Mouse (Mus musculus) CH12.LX (cell line): ENCODE results near the gene Cacna2d4. TPM values are rescaled to one million over a fixed set of nuclear protein-coding genes. Genes with fewer than 3 reads are reported as not detected.

Source experiments
- DNase-seq: peaks from one replicate; pipeline ENCODE4 v3.0.0-alpha.2; 2013; ENCODE audit errors: extremely low read depth
- H3K27ac ChIP-seq: 2 replicates; pipeline ENCODE4 v1.5.1; 2012; ENCODE audit warnings: low read depth, mild to moderate bottlenecking, control low read depth, moderate library complexity; ENCODE audit not compliant: insufficient read depth
- H3K27me3 ChIP-seq: replicated peaks from 2 replicates; pipeline ENCODE3; 2012; ENCODE audit warnings: inconsistent platforms
- H3K36me3 ChIP-seq, 2 experiments: replicated peaks in 1 of 2; 2 replicates each; pipeline versions ENCODE3 to v1.6.1; 2012; ENCODE audit warnings: inconsistent platforms in 1 of 2, low read length in 1 of 2, mild to moderate bottlenecking in 1 of 2, mixed read lengths in 1 of 2, moderate library complexity in 1 of 2; ENCODE audit not compliant: control insufficient read depth in 1 of 2, insufficient read depth in 1 of 2
- H3K4me1 ChIP-seq, 2 experiments: 2 replicates each; pipeline ENCODE4 v1.6.1; 2012; ENCODE audit warnings: inconsistent platforms in 1 of 2, moderate library complexity in 1 of 2; ENCODE audit not compliant: insufficient read depth in 2 of 2, control insufficient read depth in 1 of 2
- H3K4me2 ChIP-seq: 2 replicates; pipeline ENCODE4 v1.6.1; 2012; ENCODE audit warnings: low read depth, mild to moderate bottlenecking, control low read depth; ENCODE audit not compliant: poor library complexity, insufficient read depth, severe bottlenecking
- H3K4me3 ChIP-seq, 3 experiments: fragments of 150-350 bp in 1 of 3; sonication (generic) in 1 of 3; replicated peaks in 1 of 3; 2 replicates each; pipeline versions ENCODE3 to v1.5.1; 2011 to 2012; ENCODE audit warnings: low read depth in 2 of 3, low read length in 2 of 3, mild to moderate bottlenecking in 2 of 3, moderate library complexity in 2 of 3, control low read depth in 1 of 3, improper control_type of control experiment in 1 of 3, inconsistent platforms in 1 of 3, mixed read lengths in 1 of 3; ENCODE audit not compliant: poor library complexity in 1 of 3
- H3K79me2 ChIP-seq: replicated peaks from 2 replicates; pipeline ENCODE4 v1.6.1; 2012; ENCODE audit warnings: mild to moderate bottlenecking, moderate library complexity; ENCODE audit not compliant: control insufficient read depth, poor library complexity, insufficient read depth, severe bottlenecking; ENCODE audit errors: extremely low read depth
- H3K9ac ChIP-seq: 2 replicates; pipeline ENCODE4 v1.6.1; 2012; ENCODE audit warnings: low read depth, mild to moderate bottlenecking, control low read depth, moderate library complexity; ENCODE audit not compliant: insufficient read depth
- H3K9me3 ChIP-seq: replicated peaks from 2 replicates; pipeline ENCODE3; 2012; ENCODE audit warnings: low read length, inconsistent platforms, mixed read lengths
- BHLHE40 ChIP-seq: IDR thresholded peaks from 2 replicates; pipeline ENCODE4 v1.6.1; 2011; ENCODE audit warnings: mild to moderate bottlenecking, low read depth, low read length, improper control_type of control experiment
- CHD1 ChIP-seq: IDR thresholded peaks from 2 replicates; pipeline ENCODE4 v1.6.1; 2012; ENCODE audit warnings: low read depth, low read length, improper control_type of control experiment, inconsistent platforms
- CTCF ChIP-seq, 2 experiments: IDR thresholded peaks in 1 of 2; conservative IDR thresholded peaks in 1 of 2; 2 replicates each; pipeline ENCODE4 v1.5.1; 2011 to 2012; ENCODE audit warnings: low read depth in 2 of 2, low read length in 2 of 2, improper control_type of control experiment in 1 of 2, inconsistent platforms in 1 of 2, mild to moderate bottlenecking in 1 of 2, moderate library complexity in 1 of 2
- ELF1 ChIP-seq: IDR thresholded peaks from 2 replicates; pipeline ENCODE4 v1.6.1; 2014; ENCODE audit warnings: low read depth, mild to moderate bottlenecking, inconsistent platforms, low read length, improper control_type of control experiment
- EP300 ChIP-seq: IDR thresholded peaks from 2 replicates; pipeline ENCODE4 v1.6.1; 2011; ENCODE audit warnings: low read length, improper control_type of control experiment
- ETS1 ChIP-seq: conservative IDR thresholded peaks from 2 replicates; pipeline ENCODE4 v1.6.1; 2012; ENCODE audit warnings: low read depth, mild to moderate bottlenecking, inconsistent platforms, low read length, improper control_type of control experiment, moderate library complexity
- GABPA ChIP-seq: IDR thresholded peaks from 2 replicates; pipeline ENCODE4 v1.6.1; 2012; ENCODE audit warnings: low read depth, low read length, improper control_type of control experiment, inconsistent platforms; ENCODE audit not compliant: insufficient replicate concordance
- JUND ChIP-seq: conservative IDR thresholded peaks from 2 replicates; pipeline ENCODE4 v1.6.1; 2011; ENCODE audit warnings: low read depth, low read length, improper control_type of control experiment
- KAT2A ChIP-seq: IDR thresholded peaks from 2 replicates; pipeline ENCODE4 v1.6.1; 2012; ENCODE audit warnings: low read length, improper control_type of control experiment, inconsistent platforms; ENCODE audit not compliant: insufficient replicate concordance
- MAZ ChIP-seq: IDR thresholded peaks from 2 replicates; pipeline ENCODE4 v1.6.1; 2012; ENCODE audit warnings: low read depth, mild to moderate bottlenecking, inconsistent platforms, low read length, improper control_type of control experiment, moderate library complexity
- MYC ChIP-seq: IDR thresholded peaks from 2 replicates; pipeline ENCODE4 v1.6.1; 2011; ENCODE audit warnings: low read depth, mild to moderate bottlenecking, improper control_type of control experiment, low read length
- NRF1 ChIP-seq: IDR thresholded peaks from 2 replicates; pipeline ENCODE4 v1.6.1; 2014; ENCODE audit warnings: low read depth, mild to moderate bottlenecking, inconsistent platforms, low read length, improper control_type of control experiment, moderate library complexity
- RAD21 ChIP-seq: IDR thresholded peaks from 2 replicates; pipeline ENCODE4 v1.6.1; 2011; ENCODE audit warnings: low read depth, mild to moderate bottlenecking, low read length, improper control_type of control experiment, moderate library complexity
- RCOR1 ChIP-seq: conservative IDR thresholded peaks from 2 replicates; pipeline ENCODE4 v1.6.1; 2012; ENCODE audit warnings: low read depth, mild to moderate bottlenecking, inconsistent platforms, low read length, improper control_type of control experiment
- SMC3 ChIP-seq: IDR thresholded peaks from 2 replicates; pipeline ENCODE4 v1.6.1; 2011; ENCODE audit warnings: low read depth, low read length, improper control_type of control experiment
- USF1 ChIP-seq: IDR thresholded peaks from 2 replicates; pipeline ENCODE4 v1.6.1; 2014; ENCODE audit warnings: low read depth, mild to moderate bottlenecking, inconsistent platforms, low read length, improper control_type of control experiment
- ZKSCAN1 ChIP-seq: IDR thresholded peaks from 2 replicates; pipeline ENCODE4 v1.6.1; 2012; ENCODE audit warnings: low read depth, inconsistent platforms, low read length, improper control_type of control experiment, borderline replicate concordance
- ZNF384 ChIP-seq: IDR thresholded peaks from 2 replicates; pipeline ENCODE4 v1.6.1; 2012; ENCODE audit warnings: low read depth, low read length, improper control_type of control experiment, inconsistent platforms
- dilution Hi-C: fragments of 300-500 bp; cut with MboI; formaldehyde crosslinking; loops from 2 replicates; pipeline ENCODE4 v1.14.3; 2020; ENCODE audit warnings: low sequenced_read_pairs; ENCODE audit not compliant: extremely low pct_unique_long_range_greater_than_20kb, extremely low pct_ligation_motif_present
- in situ Hi-C: fragments of 300-500 bp; cut with MboI; formaldehyde crosslinking; loops from 3 replicates; pipeline ENCODE4 v1.14.3; 2019; ENCODE audit warnings: low sequenced_read_pairs, low pct_ligation_motif_present, low pct_unique_long_range_greater_than_20kb, mixed read lengths
- polyA plus RNA-seq: library from polyadenylated mRNA; unstranded; fragments of >175 nt; gene quantifications from 2 replicates; pipeline ENCODE4 v1.2.1, GENCODE M21; 2012; ENCODE audit warnings: low read depth; ENCODE audit not compliant: insufficient read length
- total RNA-seq, 2 experiments: library from RNA; depleted of rRNA; stranded (reverse); fragments of 300-350 nt in 1 of 2; fragments of >200 nt in 1 of 2; gene quantifications; 2 replicates each; pipeline ENCODE4 v1.2.3; 2012 to 2014

Gene Cacna2d4
- total and polyA plus RNA-seq, 3 experiments: 0.08 to 0.64 (median 0.44) TPM

DNA sequence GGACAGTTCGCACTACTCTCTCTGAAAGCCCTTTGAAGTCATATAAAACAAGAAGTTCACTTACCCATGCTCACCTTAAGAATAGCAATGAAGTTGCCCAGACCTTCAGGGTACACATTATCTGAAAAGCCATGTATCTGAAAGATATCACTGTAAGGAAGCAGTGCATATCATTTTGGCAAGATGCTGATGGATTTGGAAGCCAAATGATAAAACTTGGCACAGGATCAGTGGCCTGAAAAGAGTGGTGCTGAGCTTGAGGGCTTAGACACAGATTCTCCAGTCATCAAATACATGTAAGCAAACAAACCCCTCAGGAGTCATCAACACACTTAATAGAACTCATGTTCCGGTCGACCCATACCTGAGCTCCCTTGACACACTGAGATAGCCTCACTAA is 164.3 kb downstream of the Cacna2d4 start:
- peaks cover 2 to 31% of the 10 kb centered on the region in 2 experiments for H3K4me1 ChIP-seq
- no peaks in the 10 kb centered on the region for H3K36me3 ChIP-seq
- no peak for DNase-seq
- no peak for TF ChIP-seq RAD21
- no peak for TF ChIP-seq ELF1
- TF ChIP-seq BHLHE40: no peak
- no peak for TF ChIP-seq SMC3
- no peak for TF ChIP-seq NRF1
- TF ChIP-seq GABPA: no peak
- TF ChIP-seq ZKSCAN1: no peak
- no peak for TF ChIP-seq USF1
- no peak for TF ChIP-seq CTCF (conservative IDR thresholded peaks at IDR 0.05 in 1 of 2, IDR thresholded peaks at IDR 0.05 in 1 of 2; ENCODE audit: low read depth in 2 of 2, low read length in 2 of 2)
- no peak for TF ChIP-seq ETS1
- TF ChIP-seq MYC: no peak
- no peak for TF ChIP-seq JUND
- TF ChIP-seq MAZ: no peak
- no peak for TF ChIP-seq KAT2A
- no peak for TF ChIP-seq CHD1
- no peak for TF ChIP-seq EP300
- TF ChIP-seq ZNF384: no peak
- TF ChIP-seq, all 38 proteins: peak for 0
- no peak overlapping the region for H3K9ac ChIP-seq
- no peak overlapping the region for H3K27ac ChIP-seq
- no peak overlapping the region for H3K4me2 ChIP-seq
- dilution Hi-C loops: no loop called here
- H3K4me3 ChIP-seq: no peak overlapping the region
- no peaks in the 10 kb centered on the region for H3K79me2 ChIP-seq
- in situ Hi-C loops: no loop called here
- no peaks in the 10 kb centered on the region for H3K27me3 ChIP-seq
- peaks cover 4% of the 10 kb centered on the region for H3K9me3 ChIP-seq

DNA sequence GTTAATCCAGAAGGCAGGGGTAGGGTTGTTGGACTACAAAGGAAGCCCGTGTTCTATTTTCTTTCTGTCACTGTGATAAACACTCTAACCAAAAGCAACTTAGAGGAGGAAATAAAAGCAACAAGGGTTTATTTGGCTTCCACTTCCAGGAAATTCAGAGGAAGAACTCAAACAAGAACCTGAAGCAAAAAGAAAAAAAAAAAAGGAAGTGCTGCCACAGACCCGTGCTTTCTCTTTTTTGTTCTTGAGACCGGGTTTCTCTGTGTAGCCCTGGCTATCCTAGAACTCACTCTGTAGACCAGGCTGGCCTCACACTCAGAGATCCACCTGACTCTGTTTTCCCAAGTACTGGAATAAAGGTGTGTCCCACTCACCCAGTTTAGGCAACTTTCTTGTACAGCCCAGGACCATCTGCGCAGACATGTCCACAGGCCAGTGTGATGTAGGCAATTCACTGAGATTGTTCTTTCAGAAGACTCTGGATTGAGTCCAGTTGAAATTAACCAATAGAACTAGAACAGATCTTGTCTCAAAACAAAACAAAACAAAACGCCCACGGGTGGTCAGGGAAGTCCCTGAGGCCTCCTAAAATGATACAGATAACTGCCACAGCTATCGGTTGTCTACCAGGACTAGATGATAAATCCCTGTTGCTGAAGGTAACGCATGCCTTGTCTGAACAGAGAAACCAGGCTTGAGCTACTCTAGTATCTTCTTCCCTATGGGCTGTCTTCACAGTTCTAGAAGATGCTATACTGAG is 165.4 kb downstream of the Cacna2d4 start:
- Histone ChIP-seq H3K27ac (no peak overlapping the region), H3K4me1 (peaks cover 0 to 20% of the 10 kb centered on the region in 2 experiments; a peak in 3 of 4 replicates), H3K9ac (no peak overlapping the region)
- TF ChIP-seq ELF1 (0 out of 2 replicates have a peak, but pooled peaks have one; percentile 24), ZNF384 (peak; percentile 77), RCOR1 (no peak)
- TF ChIP-seq, all 38 proteins: peak for 2
- Histone ChIP-seq H3K4me3 (no peak overlapping the region), H3K9me3 (peaks cover 4% of the 10 kb centered on the region), H3K79me2 (no peaks in the 10 kb centered on the region), H3K4me2 (no peak overlapping the region), H3K27me3 (no peaks in the 10 kb centered on the region), H3K36me3 (no peaks in the 10 kb centered on the region)
- DNase-seq: no peak
- in situ Hi-C loops: no loop called here
- dilution Hi-C loops: no loop called here

Other genes with a start within 250 kb of the Cacna2d4 start
- gene Dcp1b, start 61.3 kb upstream of the Cacna2d4 start, total RNA-seq (2012; rRNA removed): 1.8 and 2.2 TPM in 2 replicates
- gene Dcp1b, start 61.3 kb upstream of the Cacna2d4 start, total RNA-seq (2014; rRNA removed): 1.6 TPM in 2 replicates
- gene Dcp1b, start 61.3 kb upstream of the Cacna2d4 start, polyA plus RNA-seq: 2.5 and 2.7 TPM in 2 replicates
- gene Cacna1c, start 40.1 kb upstream of the Cacna2d4 start, total RNA-seq (2012; rRNA removed): 0.04 TPM in 1 of 2 replicates, not detected in the other
- gene Cacna1c, start 40.1 kb upstream of the Cacna2d4 start, total RNA-seq (2014; rRNA removed): not detected in 2 replicates
- 0.11 TPM in 1 of 2 replicates, not detected in the other for gene Cacna1c, start 40.1 kb upstream of the Cacna2d4 start, polyA plus RNA-seq
- gene Lrtm2, start 94.2 kb downstream of the Cacna2d4 start, total RNA-seq (2012; rRNA removed): not detected in 2 replicates
- gene Lrtm2, start 94.2 kb downstream of the Cacna2d4 start, total RNA-seq (2014; rRNA removed): not detected in 2 replicates
- not detected in 2 replicates for gene Lrtm2, start 94.2 kb downstream of the Cacna2d4 start, polyA plus RNA-seq
- 40.3 and 43.4 TPM in 2 replicates for gene Adipor2, start 181.2 kb downstream of the Cacna2d4 start, total RNA-seq (2012; rRNA removed)
- 40.0 and 43.5 TPM in 2 replicates for gene Adipor2, start 181.2 kb downstream of the Cacna2d4 start, total RNA-seq (2014; rRNA removed)
- 27.5 and 29.8 TPM in 2 replicates for gene Adipor2, start 181.2 kb downstream of the Cacna2d4 start, polyA plus RNA-seq
- gene Fbxl14, start 243.1 kb downstream of the Cacna2d4 start, total RNA-seq (2012; rRNA removed): 29.9 and 32.7 TPM in 2 replicates
- 27.8 and 30.3 TPM in 2 replicates for gene Fbxl14, start 243.1 kb downstream of the Cacna2d4 start, total RNA-seq (2014; rRNA removed)
- 28.8 and 32.0 TPM in 2 replicates for gene Fbxl14, start 243.1 kb downstream of the Cacna2d4 start, polyA plus RNA-seq